Mouse (Mus musculus) stomach, postnatal 0 days (tissue): ENCODE measurements around the gene Ypel2. TPM values are rescaled to one million over a fixed set of nuclear protein-coding genes. Genes with fewer than 3 reads are reported as not detected.

ENCODE experiments used
- ATAC-seq: fragments of 200-750 bp; cut with Nextera tagmentation; 2 replicates; pipeline ENCODE4 v1.8.0; 2017; ENCODE audit not compliant: low FRiP score, low TSS enrichment
- DNase-seq: peaks from one replicate; pipeline ENCODE4 v3.0.0-alpha.2; 2016; ENCODE audit warnings: low spot score
- H3K27ac ChIP-seq: fragments of 300-500 bp; sonication (generic); replicated peaks from 2 replicates; pipeline ENCODE4 v1.5.1; 2014; ENCODE audit warnings: mild to moderate bottlenecking, control low read depth
- H3K27me3 ChIP-seq: fragments of 300-500 bp; sonication (generic); 2 replicates; pipeline ENCODE4 v1.6.1; 2014; ENCODE audit warnings: low read length; ENCODE audit not compliant: control insufficient read depth, insufficient read depth
- H3K36me3 ChIP-seq: fragments of 300-500 bp; sonication (generic); 2 replicates; pipeline ENCODE4 v1.6.1; 2014; ENCODE audit warnings: low read length, mixed read lengths; ENCODE audit not compliant: control insufficient read depth, insufficient read depth
- H3K4me1 ChIP-seq: fragments of 300-500 bp; sonication (generic); replicated peaks from 2 replicates; pipeline ENCODE4 v1.6.1; 2014; ENCODE audit warnings: antibody characterized with exemption; ENCODE audit not compliant: control insufficient read depth, insufficient read depth
- H3K4me2 ChIP-seq: fragments of 300-500 bp; sonication (generic); replicated peaks from 2 replicates; pipeline ENCODE4 v1.6.1; 2014; ENCODE audit warnings: low read depth, mild to moderate bottlenecking, control low read depth, moderate library complexity
- H3K4me3 ChIP-seq: fragments of 300-500 bp; sonication (generic); 2 replicates; pipeline ENCODE4 v1.5.1; 2014; ENCODE audit warnings: low read depth, low read length, control low read depth
- H3K9ac ChIP-seq: fragments of 300-500 bp; sonication (generic); 2 replicates; pipeline ENCODE4 v1.6.1; 2014; ENCODE audit warnings: mild to moderate bottlenecking, low read length, control low read depth, mixed read lengths
- H3K9me3 ChIP-seq: fragments of 300-500 bp; sonication (generic); 2 replicates; pipeline ENCODE4 v1.6.1; 2016; ENCODE audit warnings: low read length; ENCODE audit not compliant: control insufficient read depth
- CTCF ChIP-seq: IDR thresholded peaks from 2 replicates; pipeline ENCODE4 v1.5.1; 2016; ENCODE audit warnings: antibody characterized with exemption, low read depth, mild to moderate bottlenecking, moderate library complexity
- EP300 ChIP-seq: optimal IDR thresholded peaks from 2 replicates; pipeline ENCODE3; 2016; ENCODE audit warnings: antibody characterized with exemption
- WGBS: fragments of 180-500 bp; shearing (Covaris S2); extraction: QIAGEN DNeasy Blood & Tissue Kit; methylation state at CpG from one replicate; pipeline ENCODE4 v1.1.7; 2014; 5-methylcytosine and 5-hydroxymethylcytosine counted together
- polyA plus RNA-seq: library from polyadenylated mRNA; unstranded; fragments of >200 nt; fragmentation: Nextera tagmentation; extraction: Ambion mirVana; gene quantifications from 2 replicates; pipeline ENCODE4 v1.2.1, GENCODE M21; 2015

Gene Ypel2
- polyA plus RNA-seq, 1 experiment from 2014 or later = 4.0 TPM

- no peak overlapping the region for H3K9ac ChIP-seq
- ATAC-seq (no peak), DNase-seq (no peak)
- no peak for TF ChIP-seq EP300
- no peak for TF ChIP-seq CTCF
- H3K4me3 ChIP-seq = no peak overlapping the region
- 86% methylated on average over 8 of the region's 8 CpGs for WGBS
- peaks cover 4% of the 10 kb centered on the region; the same call in 1 of the 2 replicates for H3K4me1 ChIP-seq
- H3K27me3 ChIP-seq = no peaks in the 10 kb centered on the region
- no peak overlapping the region for H3K27ac ChIP-seq
- no peaks in the 10 kb centered on the region for H3K9me3 ChIP-seq
- H3K4me2 ChIP-seq = no peak overlapping the region
- H3K36me3 ChIP-seq = no peaks in the 10 kb centered on the region
Observed at GRCm38 (mm10) chr11:86941904-86942303, 51.6 kb downstream of the Ypel2 start.

DNA sequence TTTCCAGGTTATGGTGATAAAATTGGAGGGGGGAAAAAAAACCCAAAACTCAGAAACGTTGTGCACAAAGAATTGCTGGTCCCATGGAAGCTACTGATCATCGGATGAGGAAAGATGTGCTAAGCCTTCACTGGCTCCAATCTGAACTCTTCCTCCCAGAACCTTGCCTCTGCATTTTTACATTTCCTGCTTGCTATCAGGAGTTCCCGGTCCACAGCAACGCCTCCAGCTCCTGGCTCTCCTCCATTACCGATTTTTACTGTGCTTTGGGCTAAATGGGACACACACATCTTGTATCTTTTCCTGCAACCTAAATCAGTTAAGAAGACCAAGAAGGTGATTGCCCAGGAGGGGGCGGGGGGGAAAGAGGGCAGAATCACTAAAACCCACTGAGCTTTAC lies 54.0 kb downstream of the Ypel2 start:
- WGBS = 74% methylated on average over 6 of the region's 6 CpGs
- H3K4me1 ChIP-seq = no peaks in the 10 kb centered on the region
- ATAC-seq (no peak), DNase-seq (no peak)
- H3K9me3 ChIP-seq = no peaks in the 10 kb centered on the region
- no peak overlapping the region for H3K9ac ChIP-seq
- H3K27me3 ChIP-seq = no peaks in the 10 kb centered on the region
- TF ChIP-seq CTCF (no peak), EP300 (no peak)
- H3K4me2 ChIP-seq = no peak overlapping the region
- no peak overlapping the region for H3K4me3 ChIP-seq
- H3K27ac ChIP-seq = no peak overlapping the region
- no peaks in the 10 kb centered on the region for H3K36me3 ChIP-seq

DNA sequence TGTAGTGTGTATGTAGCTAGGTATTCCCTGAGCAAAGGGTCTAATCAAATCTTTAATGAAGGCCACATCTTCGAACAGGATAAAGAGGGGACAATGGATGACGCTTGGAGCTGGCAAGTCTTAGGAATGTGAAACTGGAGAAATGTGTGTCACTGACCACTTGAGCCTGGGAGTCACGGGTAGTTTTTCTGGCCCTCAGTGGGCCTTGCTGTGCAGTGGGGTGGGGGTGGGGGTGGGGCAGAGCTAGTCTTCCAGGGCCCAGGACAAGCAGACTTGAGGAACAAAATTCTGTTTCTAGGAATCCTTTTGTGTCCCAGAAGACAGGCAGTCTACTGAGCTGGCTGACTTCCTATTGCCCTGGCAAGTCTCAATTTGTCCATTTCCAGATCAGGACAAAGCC lies 55.0 kb downstream of the Ypel2 start:
- H3K9ac ChIP-seq = no peak overlapping the region
- H3K27me3 ChIP-seq = no peaks in the 10 kb centered on the region
- TF ChIP-seq EP300 (no peak), CTCF (no peak)
- H3K4me1 ChIP-seq = no peaks in the 10 kb centered on the region
- H3K36me3 ChIP-seq = no peaks in the 10 kb centered on the region
- no peak for DNase-seq
- no peak overlapping the region for H3K27ac ChIP-seq
- no peaks in the 10 kb centered on the region for H3K9me3 ChIP-seq
- no peak for ATAC-seq
- H3K4me3 ChIP-seq = no peak overlapping the region
- 77% methylated on average over 3 of the region's 3 CpGs for WGBS
- H3K4me2 ChIP-seq = no peak overlapping the region

DNA sequence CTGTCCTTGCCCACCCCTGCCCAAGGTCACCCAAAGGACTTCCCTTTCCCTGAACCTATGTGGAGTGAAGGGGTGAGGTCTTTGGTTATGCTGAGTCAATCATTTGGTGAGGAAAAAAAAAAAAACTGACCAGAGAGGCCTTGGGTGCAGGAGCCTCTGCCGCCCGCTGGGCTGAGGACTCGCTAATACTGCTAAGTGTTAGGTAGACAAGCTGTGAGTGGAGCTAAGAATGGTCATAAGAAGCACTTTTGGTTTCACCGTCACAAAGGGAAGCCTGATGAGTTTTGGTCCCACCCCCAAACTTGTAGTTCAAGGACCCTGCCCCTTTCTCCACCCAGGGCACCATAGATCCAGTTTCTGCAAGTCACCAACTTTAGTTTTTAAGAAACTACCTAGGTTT lies 55.4 kb downstream of the Ypel2 start:
- H3K27ac ChIP-seq = no peak overlapping the region
- no peaks in the 10 kb centered on the region for H3K36me3 ChIP-seq
- H3K4me3 ChIP-seq = no peak overlapping the region
- H3K4me2 ChIP-seq = no peak overlapping the region
- no peaks in the 10 kb centered on the region for H3K9me3 ChIP-seq
- 89% methylated on average over 4 of the region's 4 CpGs for WGBS
- ATAC-seq = no peak
- H3K9ac ChIP-seq = no peak overlapping the region
- no peaks in the 10 kb centered on the region for H3K27me3 ChIP-seq
- H3K4me1 ChIP-seq = no peaks in the 10 kb centered on the region
- no peak for DNase-seq
- TF ChIP-seq CTCF (no peak), EP300 (no peak)

DNA sequence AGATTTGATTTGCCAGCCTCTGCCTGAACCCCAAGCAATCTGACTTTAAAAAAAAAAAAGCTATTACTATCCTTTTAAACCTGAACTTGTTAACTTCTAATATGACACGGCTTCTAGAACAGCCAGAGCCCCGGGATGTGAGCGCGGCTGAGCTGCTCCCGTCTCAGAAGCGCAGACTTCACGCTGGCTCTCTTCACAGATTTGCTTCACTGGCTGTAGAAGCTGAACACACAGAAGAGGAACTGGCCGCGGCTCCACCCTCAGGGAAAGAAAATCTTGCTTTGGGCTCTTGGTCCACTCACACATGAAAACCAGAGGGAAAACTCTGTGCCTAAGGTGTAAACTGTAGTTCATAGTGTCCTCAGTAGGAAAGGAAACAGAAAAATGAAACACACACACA lies 56.6 kb downstream of the Ypel2 start:
- Histone ChIP-seq H3K4me2 (no peak overlapping the region), H3K27ac (no peak overlapping the region), H3K27me3 (no peaks in the 10 kb centered on the region), H3K4me1 (no peaks in the 10 kb centered on the region), H3K4me3 (no peak overlapping the region), H3K9me3 (no peaks in the 10 kb centered on the region), H3K36me3 (no peaks in the 10 kb centered on the region), H3K9ac (no peak overlapping the region)
- WGBS = 67% methylated on average over 9 of the region's 9 CpGs
- ATAC-seq = no peak
- no peak for TF ChIP-seq EP300
- TF ChIP-seq CTCF = no peak
- DNase-seq = no peak

DNA sequence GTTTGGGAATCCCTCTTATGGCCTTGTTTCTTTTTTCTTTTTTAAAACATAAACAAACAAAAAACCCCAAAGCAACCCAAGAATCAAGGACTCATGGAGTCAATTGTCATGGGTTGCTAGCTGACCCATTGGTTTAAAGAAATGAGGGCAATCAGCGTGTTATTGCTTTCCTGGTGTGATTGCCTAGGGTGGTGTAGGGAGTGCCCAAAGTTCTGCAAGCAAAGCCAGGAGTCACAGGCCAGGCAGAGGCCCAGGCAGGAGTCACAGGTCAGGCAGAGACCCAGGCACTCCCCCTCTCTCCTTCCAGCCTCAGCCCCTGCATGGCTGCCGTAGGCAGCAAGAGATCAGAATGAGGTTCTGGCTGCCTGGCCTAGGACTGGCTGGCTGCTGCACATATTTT lies 58.6 kb downstream of the Ypel2 start:
- WGBS = 84% methylated on average over 2 of the region's 2 CpGs
- no peak overlapping the region for H3K4me2 ChIP-seq
- no peak overlapping the region for H3K27ac ChIP-seq
- no peak overlapping the region for H3K4me3 ChIP-seq
- no peaks in the 10 kb centered on the region for H3K36me3 ChIP-seq
- ATAC-seq (peak; percentile 54; the same call in 1 of the 2 replicates), DNase-seq (no peak)
- H3K9ac ChIP-seq = no peak overlapping the region
- H3K9me3 ChIP-seq = no peaks in the 10 kb centered on the region
- H3K27me3 ChIP-seq = no peaks in the 10 kb centered on the region
- no peak for TF ChIP-seq EP300
- no peak for TF ChIP-seq CTCF
- H3K4me1 ChIP-seq = no peaks in the 10 kb centered on the region
